Mouse (Mus musculus) limb, embryonic 15.5 days (tissue): ENCODE data around the gene Cracr2b. TPM values are rescaled to one million over a fixed set of nuclear protein-coding genes. Genes with fewer than 3 reads are reported as not detected.

Experiments used
- ATAC-seq: fragments of 200-750 bp; cut with Nextera tagmentation; 2 replicates; pipeline ENCODE4 v1.8.0; 2017; ENCODE audit warnings: low read depth, moderate TSS enrichment; ENCODE audit not compliant: insufficient number of reproducible peaks, low FRiP score, low TSS enrichment
- H3K27ac ChIP-seq: fragments of 300-500 bp; sonication (generic); 2 replicates; pipeline ENCODE4 v1.5.1; 2015; ENCODE audit warnings: moderate library complexity, mild to moderate bottlenecking, inconsistent platforms
- H3K27me3 ChIP-seq: fragments of 300-500 bp; sonication (generic); 2 replicates; pipeline ENCODE4 v1.6.1; 2015; ENCODE audit warnings: inconsistent platforms
- H3K36me3 ChIP-seq: fragments of 300-500 bp; sonication (generic); 2 replicates; pipeline ENCODE4 v1.6.1; 2015; ENCODE audit warnings: inconsistent platforms
- H3K4me1 ChIP-seq: fragments of 300-500 bp; sonication (generic); 2 replicates; pipeline ENCODE4 v1.6.1; 2015; ENCODE audit warnings: inconsistent platforms
- H3K4me2 ChIP-seq: fragments of 300-500 bp; sonication (generic); 2 replicates; pipeline ENCODE4 v1.6.1; 2015; ENCODE audit warnings: mild to moderate bottlenecking, inconsistent platforms
- H3K4me3 ChIP-seq: fragments of 300-500 bp; sonication (generic); 2 replicates; pipeline ENCODE4 v1.5.1; 2015; ENCODE audit warnings: mild to moderate bottlenecking, inconsistent platforms
- H3K9ac ChIP-seq: fragments of 300-500 bp; sonication (generic); 2 replicates; pipeline ENCODE4 v1.6.1; 2015; ENCODE audit warnings: inconsistent platforms
- H3K9me3 ChIP-seq: fragments of 300-500 bp; sonication (generic); 2 replicates; pipeline ENCODE4 v1.6.1; 2016; ENCODE audit warnings: inconsistent platforms
- WGBS: fragments of 180-500 bp; shearing (Covaris S2); methylation state at CpG from one replicate; pipeline ENCODE4 v1.1.7; 2015; 5-methylcytosine and 5-hydroxymethylcytosine counted together
- polyA plus RNA-seq: library from polyadenylated mRNA; unstranded; fragments of >200 nt; fragmentation: Nextera tagmentation; extraction: Ambion mirVana; gene quantifications from 2 replicates; pipeline ENCODE4 v1.2.1, GENCODE M21; 2015

The Cracr2b gene
- polyA plus RNA-seq, 1 experiment from 2014 or later: 16.4 TPM

- no peak for ATAC-seq
- H3K27me3 ChIP-seq: peaks cover 50% of the 10 kb centered on the region
- WGBS: 87% methylated on average over 17 of the region's 17 CpGs
- H3K4me2 ChIP-seq: no peak overlapping the region
- no peak overlapping the region for H3K27ac ChIP-seq
- no peaks in the 10 kb centered on the region for H3K9me3 ChIP-seq
- H3K36me3 ChIP-seq: peaks cover 7% of the 10 kb centered on the region; the same call in 1 of the 2 replicates
- H3K4me3 ChIP-seq: no peak overlapping the region
- no peak overlapping the region for H3K9ac ChIP-seq
- H3K4me1 ChIP-seq: peaks cover 43% of the 10 kb centered on the region
Measured at GRCm38 (mm10) chr7:141459301-141459711, 1.6 kb upstream of the Cracr2b start.

GRCm38 (mm10) chr7:141460001-141460390 is 898 bp upstream of the Cracr2b start:
- H3K27me3 ChIP-seq: peaks cover 57% of the 10 kb centered on the region

DNA sequence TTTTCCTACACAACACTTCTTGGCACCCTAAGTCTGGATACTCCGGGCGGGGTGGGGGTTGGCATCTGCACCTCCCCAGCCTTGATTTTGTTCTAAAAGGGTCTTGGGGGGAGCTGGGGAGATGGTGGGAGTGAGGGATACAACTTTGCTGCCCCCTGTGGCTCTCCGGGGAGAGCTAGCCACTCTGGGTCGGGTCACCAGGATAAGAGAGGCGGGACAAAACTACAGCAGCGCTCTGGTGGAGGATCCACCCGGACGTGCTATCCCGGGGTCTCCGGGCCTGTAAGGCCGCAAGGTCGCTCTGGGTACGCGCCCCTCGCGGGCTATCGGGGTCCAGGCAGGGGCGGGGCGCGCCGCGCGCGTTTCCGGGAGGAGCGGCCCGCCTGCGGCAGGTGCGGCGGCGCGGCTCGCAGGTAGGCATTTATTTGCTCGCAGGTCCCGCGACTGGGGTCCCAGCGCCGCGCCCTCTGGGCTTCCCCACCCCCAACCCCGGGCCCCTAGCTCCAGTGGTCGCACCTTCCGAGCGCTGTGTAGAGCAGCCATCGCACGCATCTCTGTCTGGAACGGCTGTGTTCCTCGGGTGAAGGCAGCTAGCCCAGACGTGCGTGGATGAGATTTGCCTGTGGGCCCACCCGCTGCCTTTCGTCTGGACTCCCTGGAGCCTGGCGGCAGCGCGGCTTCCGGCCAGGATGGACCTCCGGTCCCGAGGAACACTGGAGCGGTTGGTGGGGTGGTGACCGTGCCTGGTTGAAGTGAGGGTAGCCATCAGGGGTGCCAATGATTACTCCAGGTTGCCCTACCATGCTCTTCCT is 833 bp downstream of the Cracr2b start:
- Histone ChIP-seq H3K4me1 (peaks cover 47% of the 10 kb centered on the region), H3K4me3 (peak overlapping the region; percentile 41), H3K27me3 (peaks cover 61% of the 10 kb centered on the region), H3K9me3 (no peaks in the 10 kb centered on the region), H3K36me3 (peaks cover 7% of the 10 kb centered on the region; the same call in 1 of the 2 replicates), H3K27ac (no peak overlapping the region; the same call in 1 of the 2 replicates), H3K4me2 (peak overlapping the region; percentile 76), H3K9ac (peak overlapping the region; percentile 28; the same call in 1 of the 2 replicates)
- WGBS: 3% methylated on average over 59 of the region's 59 CpGs
- ATAC-seq: no peak

More at GRCm38 (mm10) chr7:141460001-141460390, 898 bp upstream of the Cracr2b start:
- no peak overlapping the region for H3K27ac ChIP-seq
- ATAC-seq: no peak
- WGBS: 65% methylated on average over 5 of the region's 5 CpGs
- H3K9ac ChIP-seq: no peak overlapping the region
- no peak overlapping the region for H3K4me2 ChIP-seq
- peaks cover 45% of the 10 kb centered on the region for H3K4me1 ChIP-seq
- H3K9me3 ChIP-seq: no peaks in the 10 kb centered on the region
- H3K36me3 ChIP-seq: peaks cover 7% of the 10 kb centered on the region; the same call in 1 of the 2 replicates
- H3K4me3 ChIP-seq: no peak overlapping the region

- WGBS: 7% methylated on average over 5 of the region's 5 CpGs
- peak overlapping the region; percentile 76; the same call in 1 of the 2 replicates for H3K4me2 ChIP-seq
- ATAC-seq: no peak
- H3K27ac ChIP-seq: no peak overlapping the region
- peaks cover 52% of the 10 kb centered on the region for H3K4me1 ChIP-seq
- H3K27me3 ChIP-seq: peaks cover 61% of the 10 kb centered on the region
- peaks cover 7% of the 10 kb centered on the region; the same call in 1 of the 2 replicates for H3K36me3 ChIP-seq
- no peaks in the 10 kb centered on the region for H3K9me3 ChIP-seq
- H3K9ac ChIP-seq: 0 out of 2 replicates have a peak overlapping the region, but pooled peaks have one; percentile 28
- peak overlapping the region; percentile 41; the same call in 1 of the 2 replicates for H3K4me3 ChIP-seq
Measured at GRCm38 (mm10) chr7:141462333-141462821, 1.5 kb downstream of the Cracr2b start.

DNA sequence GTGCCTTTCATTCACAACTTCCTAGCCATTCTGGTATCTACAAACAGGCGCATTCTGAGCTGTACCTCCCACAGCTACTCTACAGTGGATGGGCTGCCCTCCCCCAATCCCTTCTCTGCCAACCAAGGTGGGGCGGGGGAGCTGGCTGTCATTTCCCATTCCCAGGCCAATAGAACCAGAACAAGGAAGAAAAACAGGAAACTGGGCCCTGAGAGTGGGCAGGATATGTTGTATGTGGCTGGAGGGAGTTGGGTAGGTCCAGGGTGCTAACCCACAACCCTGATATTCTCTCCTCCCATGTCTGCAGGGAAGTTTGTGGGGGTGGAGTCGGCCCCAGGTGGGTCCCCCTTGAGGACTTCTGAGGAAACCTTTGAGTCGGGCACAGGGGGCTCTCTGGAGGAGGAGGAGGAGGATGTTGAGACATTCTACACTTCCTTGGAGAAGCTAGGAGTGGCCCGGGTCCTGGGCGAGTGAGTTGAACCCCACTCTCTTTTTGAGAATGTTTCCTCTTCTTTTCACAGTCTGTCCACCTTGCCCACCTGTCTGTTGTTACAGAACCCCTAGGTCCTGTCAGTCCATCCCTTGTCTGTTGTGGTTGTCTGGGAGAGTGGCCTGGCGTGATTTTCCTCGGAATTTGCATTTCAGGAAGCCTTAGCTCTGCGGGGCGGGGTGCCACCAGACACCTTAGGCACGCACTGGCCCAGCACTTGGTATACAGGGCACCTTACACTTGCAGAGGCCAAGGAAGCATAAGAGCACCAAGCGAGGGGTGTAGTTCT is 3.1 kb downstream of the Cracr2b start:
- peak overlapping the region; percentile 23; the same call in 1 of the 2 replicates for H3K27ac ChIP-seq

DNA sequence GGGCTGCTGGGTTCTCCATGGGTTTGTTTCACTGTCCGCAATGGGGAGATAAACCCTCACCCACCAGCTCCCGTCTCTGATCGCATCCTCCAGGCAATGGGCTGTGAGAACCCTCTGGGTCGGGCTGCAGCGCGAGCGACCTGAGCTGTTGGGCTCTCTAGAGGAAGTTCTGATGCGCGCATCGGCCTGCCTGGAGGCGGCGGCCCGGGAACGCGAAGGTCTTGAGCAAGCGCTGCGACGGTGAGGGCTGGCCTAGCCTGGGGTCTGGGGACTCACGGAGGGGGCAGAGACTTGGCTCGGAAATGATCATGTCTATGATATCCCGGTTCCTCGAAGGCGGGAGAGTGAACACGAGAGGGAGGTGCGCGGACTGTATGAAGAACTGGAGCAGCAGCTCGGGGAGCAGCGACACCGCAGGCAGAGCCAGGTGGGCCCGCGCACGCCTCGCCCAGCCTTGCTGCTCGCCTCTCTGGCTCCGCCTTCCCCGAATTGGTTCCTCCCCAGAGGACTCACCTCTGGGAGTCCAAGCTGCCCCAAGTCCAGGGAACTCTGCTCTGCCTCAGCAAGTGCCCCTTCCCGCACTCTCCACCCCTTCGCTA is 3.8 kb downstream of the Cracr2b start:
- 8% methylated on average over 38 of the region's 38 CpGs for WGBS
- H3K4me3 ChIP-seq: peak overlapping the region; percentile 26
- 0 out of 2 replicates have a peak overlapping the region, but pooled peaks have one; percentile 11 for H3K9ac ChIP-seq
- H3K36me3 ChIP-seq: peaks cover 6% of the 10 kb centered on the region
- H3K4me1 ChIP-seq: peaks cover 75% of the 10 kb centered on the region
- H3K9me3 ChIP-seq: no peaks in the 10 kb centered on the region
- ATAC-seq: no peak
- H3K4me2 ChIP-seq: peak overlapping the region; percentile 44
- peaks cover 54% of the 10 kb centered on the region for H3K27me3 ChIP-seq
- H3K27ac ChIP-seq: 0 out of 2 replicates have a peak overlapping the region, but pooled peaks have one; percentile 23

More for the DNA sequence above, 3.1 kb downstream of the Cracr2b start:
- Histone ChIP-seq H3K4me1 (peaks cover 68% of the 10 kb centered on the region), H3K4me2 (peak overlapping the region; percentile 44), H3K9ac (no peak overlapping the region), H3K36me3 (peaks cover 6% of the 10 kb centered on the region; the same call in 1 of the 2 replicates), H3K4me3 (peak overlapping the region; percentile 26; the same call in 1 of the 2 replicates), H3K9me3 (no peaks in the 10 kb centered on the region), H3K27me3 (peaks cover 61% of the 10 kb centered on the region)
- ATAC-seq: no peak
- WGBS: 40% methylated on average over 12 of the region's 12 CpGs

GRCm38 (mm10) chr7:141465388-141466044 is 4.6 kb downstream of the Cracr2b start:
- no peak for ATAC-seq
- H3K4me3 ChIP-seq: no peak overlapping the region
- WGBS: 22% methylated on average over 10 of the region's 10 CpGs
- H3K4me1 ChIP-seq: peaks cover 80% of the 10 kb centered on the region
- H3K9me3 ChIP-seq: no peaks in the 10 kb centered on the region
- peak overlapping the region; percentile 59 for H3K27ac ChIP-seq
- H3K27me3 ChIP-seq: peaks cover 47% of the 10 kb centered on the region
- H3K4me2 ChIP-seq: peak overlapping the region; percentile 44
- 0 out of 2 replicates have a peak overlapping the region, but pooled peaks have one; percentile 17 for H3K9ac ChIP-seq
- H3K36me3 ChIP-seq: peaks cover 14% of the 10 kb centered on the region

DNA sequence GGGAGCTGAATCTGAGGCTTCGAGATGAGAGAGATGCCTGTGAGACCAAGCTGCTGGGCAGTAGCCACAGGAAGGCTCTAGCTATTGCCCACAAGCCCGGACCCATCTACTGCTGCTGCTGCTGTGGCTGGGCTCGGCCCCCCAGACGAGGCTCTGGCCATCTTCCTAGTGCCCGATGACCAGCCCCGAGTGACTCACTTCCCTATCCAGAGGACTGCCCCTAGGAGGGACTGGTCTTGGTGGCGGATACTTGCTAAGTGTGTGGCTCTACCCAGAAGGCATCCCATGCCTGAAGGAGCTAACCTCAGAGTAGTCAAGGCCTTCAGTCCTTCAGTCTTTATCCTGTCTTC is 5.1 kb downstream of the Cracr2b start:
- no peak overlapping the region for H3K9ac ChIP-seq
- 74% methylated on average over 7 of the region's 7 CpGs for WGBS
- no peaks in the 10 kb centered on the region for H3K9me3 ChIP-seq
- 0 out of 2 replicates have a peak overlapping the region, but pooled peaks have one; percentile 44 for H3K4me2 ChIP-seq
- H3K27me3 ChIP-seq: peaks cover 42% of the 10 kb centered on the region
- H3K4me1 ChIP-seq: peaks cover 77% of the 10 kb centered on the region
- H3K27ac ChIP-seq: peak overlapping the region; percentile 59
- no peak overlapping the region for H3K4me3 ChIP-seq
- peaks cover 19% of the 10 kb centered on the region for H3K36me3 ChIP-seq
- ATAC-seq: no peak

DNA sequence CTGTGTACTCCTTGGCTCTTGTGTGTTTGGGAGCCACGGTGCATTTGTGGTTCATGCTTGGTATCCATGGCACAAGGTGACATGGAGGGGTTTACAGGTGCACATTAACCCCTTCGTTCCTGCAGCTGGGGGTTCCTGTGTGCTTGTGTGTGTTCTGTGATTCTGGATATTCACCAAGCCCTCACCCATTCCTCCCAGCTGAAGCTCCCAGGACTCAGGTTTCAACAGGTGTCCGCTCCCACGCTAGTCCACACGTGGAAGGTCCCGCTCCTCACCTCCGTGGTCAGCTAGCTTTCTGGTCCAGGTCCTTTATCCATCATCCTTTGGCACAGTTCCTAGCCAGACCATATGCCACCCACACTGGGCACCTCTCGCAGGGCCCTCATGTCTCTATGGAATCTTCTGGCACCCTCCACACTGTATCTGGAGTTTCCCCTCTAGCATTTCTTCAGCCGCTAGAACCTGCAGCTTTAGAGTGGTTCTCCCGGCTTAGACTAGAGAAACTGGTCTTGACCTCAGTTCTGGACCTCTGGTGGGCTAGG is 5.8 kb downstream of the Cracr2b start:
- ATAC-seq: no peak
- 50% methylated on average over 10 of the region's 10 CpGs for WGBS

DNA sequence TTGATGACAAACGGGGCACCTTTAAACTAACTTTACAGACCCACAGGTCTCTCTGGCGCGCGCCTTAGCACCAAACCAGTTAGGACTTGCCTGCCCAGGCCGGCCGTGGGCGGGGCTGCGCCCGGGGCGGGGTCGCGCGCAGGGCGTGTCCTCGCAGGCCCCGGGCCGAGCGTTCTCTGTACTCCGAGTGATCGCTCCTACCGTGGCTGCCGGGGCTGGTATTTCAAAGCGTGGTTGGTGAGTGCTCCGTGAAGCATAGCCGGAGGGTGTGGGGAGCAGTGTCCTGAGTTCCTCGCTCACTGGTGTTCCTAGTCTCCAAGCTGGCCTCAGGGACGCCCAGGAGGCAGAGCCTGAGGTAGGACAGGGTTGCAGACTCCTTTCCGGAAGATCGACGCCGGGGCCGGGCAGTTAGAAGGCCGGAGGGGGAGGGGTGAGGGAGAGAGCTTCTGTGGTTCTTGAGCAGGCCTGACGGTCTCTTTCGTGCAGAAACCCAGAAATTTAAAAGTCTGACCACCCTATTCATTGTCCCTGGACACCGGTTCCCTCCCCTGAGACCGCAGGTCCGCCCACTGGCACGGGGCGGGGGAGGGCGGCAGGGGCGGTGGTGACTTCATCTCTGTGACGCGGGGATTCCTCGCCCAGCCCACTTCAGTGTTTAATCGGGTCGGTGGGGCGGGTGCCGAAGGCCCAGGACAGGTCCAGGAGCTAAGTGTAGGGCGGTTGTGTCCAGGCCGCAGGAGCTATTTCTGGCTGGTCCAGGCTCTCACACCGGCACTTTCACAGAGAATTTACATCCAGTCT is 6.5 kb downstream of the Cracr2b start, which contains the start of gene Cd151:
TSS of gene Cd151 (plus strand) at position 163 of the 801 bp plus-strand sequence.
- Histone ChIP-seq H3K4me2 (peak within 1 kb of the TSS; percentile 75), H3K9me3 (no peaks in the 10 kb centered on the region), H3K4me1 (peaks cover 65% of the 10 kb centered on the region), H3K27me3 (peaks cover 29% of the 10 kb centered on the region), H3K9ac (peak within 1 kb of the TSS; percentile 74), H3K27ac (peak within 1 kb of the TSS; percentile 90), H3K36me3 (peaks cover 31% of the 10 kb centered on the region), H3K4me3 (peak within 1 kb of the TSS; percentile 73)
- ATAC-seq: peak; percentile 78
- WGBS: under 1% methylated on average over 52 of the region's 52 CpGs

More for the DNA sequence above, 5.8 kb downstream of the Cracr2b start:
- Histone ChIP-seq H3K4me2 (peak overlapping the region; percentile 75), H3K9ac (no peak overlapping the region), H3K27me3 (peaks cover 37% of the 10 kb centered on the region), H3K4me1 (peaks cover 72% of the 10 kb centered on the region), H3K9me3 (no peaks in the 10 kb centered on the region), H3K27ac (peak overlapping the region; percentile 90; the same call in 1 of the 2 replicates), H3K4me3 (peak overlapping the region; percentile 73), H3K36me3 (peaks cover 25% of the 10 kb centered on the region)
